Mouse (Mus musculus): ENCODE measurements around the gene Hmgcll1. TPM values are rescaled to one million over a fixed set of nuclear protein-coding genes. Genes with fewer than 3 reads are reported as not detected.

The Hmgcll1 gene
- 10 to 100 TPM; 19.4 to 19.6 TPM for total RNA-seq (2021)

- intact Hi-C loops (cut with DNase I): no loop called here
- peak; percentile 42 to 70 for DNase-seq (ENCODE audit: extremely low spot score in 1 of 2, low spot score in 2 of 2)
Observed at GRCm38 (mm10) chr9:76014631-76015531, at the start of gene Hmgcll1. Gene Hmgcll1 (plus strand): TSS chr9:76014855.

- intact Hi-C loops (cut with DNase I): no loop called here
- DNase-seq (ENCODE audit: extremely low spot score in 1 of 2, low spot score in 2 of 2): no peak
Observed at GRCm38 (mm10) chr9:75980097-75980496, 34.6 kb upstream of the Hmgcll1 start.

DNA sequence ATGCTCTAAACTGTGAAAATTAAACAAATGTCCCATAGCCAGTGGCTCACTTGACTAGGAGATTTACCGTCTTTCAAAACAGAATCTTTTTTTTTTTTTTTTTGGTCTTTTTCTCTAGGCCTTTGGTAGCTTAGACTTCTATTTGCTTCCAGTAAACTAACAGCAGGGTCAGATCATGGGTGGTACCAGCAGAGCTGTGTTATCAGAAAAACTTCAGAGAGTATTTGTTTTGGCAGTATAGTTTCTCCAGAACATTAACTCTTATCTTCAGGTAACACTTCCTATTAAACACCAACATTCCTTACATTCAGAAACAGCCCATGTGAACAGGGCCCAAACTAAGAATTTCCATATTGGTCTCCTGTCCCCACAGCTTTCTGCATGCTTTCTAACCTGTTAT is 33.5 kb upstream of the Hmgcll1 start:
- no peak for DNase-seq (ENCODE audit: extremely low spot score in 1 of 2, low spot score in 2 of 2)
- intact Hi-C loops (cut with DNase I): no loop called here

- intact Hi-C loops (cut with DNase I): no loop called here
- DNase-seq (ENCODE audit: extremely low spot score in 1 of 2, low spot score in 2 of 2): no peak
Observed at GRCm38 (mm10) chr9:75989491-75989890, 25.2 kb upstream of the Hmgcll1 start.

GRCm38 (mm10) chr9:75998791-75999350 is 15.8 kb upstream of the Hmgcll1 start:
- intact Hi-C loops (cut with DNase I): no loop called here
- DNase-seq (ENCODE audit: extremely low spot score in 1 of 2, low spot score in 2 of 2): no peak

GRCm38 (mm10) chr9:76000876-76001858 is 13.5 kb upstream of the Hmgcll1 start:
- intact Hi-C loops (cut with DNase I): no loop called here
- peak in 1 of 2 experiments; percentile 40 for DNase-seq (ENCODE audit: extremely low spot score in 1 of 2, low spot score in 2 of 2)

DNA sequence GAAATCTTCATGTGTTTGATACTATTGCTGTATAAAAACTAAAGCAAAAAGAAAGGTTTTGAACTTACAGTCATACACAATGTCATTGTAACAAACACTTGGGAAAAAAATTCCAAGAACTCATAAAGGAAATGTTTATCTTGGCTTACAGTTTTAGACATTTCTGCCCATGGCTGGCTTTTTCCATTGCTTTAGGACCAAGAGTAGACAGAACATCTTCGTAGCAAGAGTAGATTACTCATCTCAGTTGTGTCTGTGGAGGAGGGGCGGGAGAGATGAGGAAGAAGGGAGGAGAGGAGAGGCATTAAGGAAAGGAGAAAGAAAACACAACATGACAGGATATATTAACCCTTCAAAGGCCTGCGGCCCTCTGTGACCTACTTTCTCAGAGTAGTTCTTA is 11.6 kb upstream of the Hmgcll1 start:
- intact Hi-C loops (cut with DNase I): no loop called here
- DNase-seq (ENCODE audit: extremely low spot score in 1 of 2, low spot score in 2 of 2): no peak

- DNase-seq (ENCODE audit: extremely low spot score in 1 of 2, low spot score in 2 of 2): no peak
- intact Hi-C loops (cut with DNase I): no loop called here
Observed at GRCm38 (mm10) chr9:76003637-76004036, 11.0 kb upstream of the Hmgcll1 start.

GRCm38 (mm10) chr9:76007342-76007970 is 7.2 kb upstream of the Hmgcll1 start:
- DNase-seq (ENCODE audit: extremely low spot score in 1 of 2, low spot score in 2 of 2): no peak
- intact Hi-C loops (cut with DNase I): no loop called here

- intact Hi-C loops (cut with DNase I): no loop called here
- DNase-seq (ENCODE audit: extremely low spot score in 1 of 2, low spot score in 2 of 2): no peak
Observed at GRCm38 (mm10) chr9:76013789-76014188, 866 bp upstream of the Hmgcll1 start.

- DNase-seq (ENCODE audit: extremely low spot score in 1 of 2, low spot score in 2 of 2): no peak
- intact Hi-C loops (cut with DNase I): no loop called here
Observed at GRCm38 (mm10) chr9:76015971-76016370, 1.3 kb downstream of the Hmgcll1 start.

DNA sequence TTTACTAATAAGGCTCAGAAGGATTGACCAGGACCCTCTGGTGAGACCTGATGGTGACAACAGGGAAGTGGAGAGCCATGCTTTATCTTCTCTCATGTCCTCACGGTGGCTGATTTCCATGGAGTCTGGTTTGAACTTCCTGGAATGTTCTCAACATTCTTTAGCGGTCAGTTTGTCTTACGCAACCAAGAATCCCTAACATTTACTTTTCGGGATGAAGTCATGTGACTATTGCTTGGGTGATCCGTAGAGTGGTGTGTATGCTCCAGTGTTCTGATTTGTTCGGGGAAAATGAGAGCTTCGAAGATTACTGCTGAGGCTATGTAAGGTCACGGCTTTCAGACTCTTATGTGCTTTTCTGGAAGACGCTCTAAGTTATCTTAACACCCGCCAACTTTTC is 1.9 kb downstream of the Hmgcll1 start:
- DNase-seq (ENCODE audit: extremely low spot score in 1 of 2, low spot score in 2 of 2): no peak
- intact Hi-C loops (cut with DNase I): no loop called here

- no peak for DNase-seq (ENCODE audit: extremely low spot score in 1 of 2, low spot score in 2 of 2)
- intact Hi-C loops (cut with DNase I): no loop called here
Observed at GRCm38 (mm10) chr9:76023551-76023973, 8.9 kb downstream of the Hmgcll1 start.

GRCm38 (mm10) chr9:76024277-76025246 is 9.9 kb downstream of the Hmgcll1 start:
- DNase-seq (ENCODE audit: extremely low spot score in 1 of 2, low spot score in 2 of 2): no peak

DNA sequence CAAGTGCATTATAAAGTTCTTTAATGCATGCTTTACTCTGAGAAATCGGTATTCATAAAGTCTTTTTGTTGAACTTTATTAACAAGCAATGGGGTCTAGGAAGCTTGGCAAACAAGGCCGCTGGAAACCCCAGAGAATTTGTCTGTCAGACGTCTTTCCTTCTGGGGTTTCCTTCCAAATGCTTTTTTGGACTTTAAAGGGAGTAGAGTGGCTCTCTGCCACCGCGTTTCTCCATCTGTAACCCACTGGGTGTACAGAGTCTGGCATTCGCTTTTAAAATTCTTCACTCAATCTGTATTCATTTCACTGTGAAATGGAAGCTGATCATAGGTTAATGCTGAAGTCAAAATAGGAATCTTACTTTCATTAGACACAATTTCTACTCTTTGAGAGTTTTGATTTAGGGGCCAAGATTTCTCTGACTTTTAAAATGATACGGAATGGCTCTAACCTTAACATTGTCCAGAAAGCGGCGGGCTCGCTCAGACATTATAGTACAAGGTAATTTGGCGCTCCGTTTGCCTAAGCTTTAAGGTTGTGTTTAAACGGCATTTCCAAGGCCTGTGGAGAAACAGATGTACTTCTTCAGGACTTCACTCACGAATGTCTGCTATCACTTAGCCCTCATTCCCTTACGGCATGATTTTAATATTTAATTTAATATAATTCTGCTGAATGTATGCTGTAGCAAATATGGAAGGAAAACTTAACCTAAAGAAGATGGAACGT is 15.0 kb downstream of the Hmgcll1 start:
- intact Hi-C loops (cut with DNase I): no loop called here
- no peak for DNase-seq (ENCODE audit: extremely low spot score in 1 of 2, low spot score in 2 of 2)

More at GRCm38 (mm10) chr9:76024277-76025246, 9.9 kb downstream of the Hmgcll1 start:
- intact Hi-C loops (cut with DNase I): no loop called here

GRCm38 (mm10) chr9:76035058-76035457 is 20.4 kb downstream of the Hmgcll1 start:
- intact Hi-C loops (cut with DNase I): no loop called here

More at GRCm38 (mm10) chr9:76035058-76035457, 20.4 kb downstream of the Hmgcll1 start:
- DNase-seq (ENCODE audit: extremely low spot score in 1 of 2, low spot score in 2 of 2): no peak
